Mouse (Mus musculus) left cerebral cortex, postnatal 10 days (tissue): Measurements from ENCODE around the gene C1ql1. TPM values are rescaled to one million over a fixed set of nuclear protein-coding genes. Genes with fewer than 3 reads are reported as not detected.
"Not testable (repeated sequence)": the region's sequence is repeated elsewhere in the genome, so short reads cannot be mapped to it uniquely, and the experiment has no call there.

Experiments
- DNase-seq, 2 experiments: peaks; one replicate each; pipeline ENCODE4 v3.0.0; 2021 to 2022; ENCODE audit warnings: low spot score in 2 of 2, mixed read lengths in 1 of 2; ENCODE audit errors: extremely low spot score in 1 of 2
- intact Hi-C: fragments of 180-260 bp; cut with DNase I; formaldehyde crosslinking; loops from one replicate; pipeline ENCODE4 v1.15.1; 2025
- total RNA-seq, 2 experiments: library from RNA; stranded (reverse); gene quantifications; 2 replicates each; pipeline ENCODE4 v1.2.3; 2021

Gene C1ql1
- total RNA-seq = 10 to 100 TPM; 19.7 to 23.9 TPM

GRCm38 (mm10) chr11:102946265-102946991, at the start of gene C1ql1:
Gene C1ql1, minus strand, starts transcription at chr11:102946688.
- intact Hi-C loops = loop anchor here (5.0 kb wide), 1 partner anchor 46 kb away; no protein-coding TSS in a partner anchor
- peak; percentile 50 to 90 for DNase-seq

GRCm38 (mm10) chr11:102994952-102995351, 48.5 kb upstream of the C1ql1 start:
- intact Hi-C loops = loop anchor here (5.0 kb wide), 1 partner anchor 48 kb away; the partner anchor contains the start of gene C1ql1
- no peak for DNase-seq

DNA sequence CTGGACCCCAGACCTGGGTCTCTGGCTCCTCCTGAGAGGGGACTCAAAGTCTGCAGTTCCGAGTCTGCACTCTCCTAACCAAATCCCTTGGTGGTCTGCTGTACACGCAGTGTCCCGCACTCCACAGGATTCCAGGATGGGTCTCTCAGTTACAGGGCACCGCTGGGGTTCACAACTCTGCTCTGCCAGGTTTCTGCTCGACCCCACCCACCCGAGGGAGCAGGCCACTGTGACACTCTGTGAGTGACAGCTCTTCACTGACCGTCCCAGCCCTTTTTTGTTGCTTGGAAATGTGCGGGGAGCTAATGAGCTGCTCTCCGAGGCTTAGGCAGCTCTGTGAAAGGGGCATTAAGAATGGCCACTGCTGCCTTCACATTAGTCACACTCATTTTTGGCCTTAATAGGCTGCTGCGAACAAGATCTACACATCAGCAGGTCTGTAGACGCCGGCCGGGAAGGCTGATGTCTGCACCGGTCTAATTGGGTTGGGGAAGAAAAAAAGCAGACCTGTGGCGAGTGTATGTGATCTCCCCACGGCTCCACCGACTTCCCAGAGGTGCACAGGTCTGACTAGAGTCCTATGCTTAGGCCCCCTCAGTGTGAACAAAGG, 47.0 kb upstream of the C1ql1 start:
- DNase-seq = no peak
- intact Hi-C loops = loop anchor here (2.0 to 5.0 kb wide), 2 partner anchors 46 to 93 kb away; partner anchors contain the start of genes C1ql1 and Gfap

DNA sequence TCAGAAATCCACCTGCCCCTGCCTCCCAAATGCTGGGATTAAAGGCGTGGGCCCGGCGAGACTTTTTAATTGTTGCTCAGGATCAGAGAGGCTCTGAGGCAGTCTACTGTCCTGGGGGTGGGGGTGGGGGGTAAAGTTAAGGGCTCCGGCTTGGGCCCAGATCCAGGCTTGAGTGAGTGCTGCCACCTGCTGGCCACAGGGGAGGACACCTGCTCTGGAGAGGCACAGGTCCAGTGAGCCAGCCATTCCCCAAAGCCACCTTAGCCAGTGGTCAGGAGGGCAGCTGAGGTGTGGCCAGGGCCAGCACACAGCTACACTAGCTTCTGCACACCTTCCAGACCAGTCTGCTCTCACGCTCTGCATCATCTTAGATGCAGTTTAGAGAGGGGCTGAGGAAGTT, 46.5 kb upstream of the C1ql1 start:
- peak in 1 of 2 experiments; percentile 83 for DNase-seq
- intact Hi-C loops = loop anchor here (2.0 to 5.0 kb wide), 2 partner anchors 46 to 92 kb away; partner anchors contain the start of genes C1ql1 and Gfap

DNA sequence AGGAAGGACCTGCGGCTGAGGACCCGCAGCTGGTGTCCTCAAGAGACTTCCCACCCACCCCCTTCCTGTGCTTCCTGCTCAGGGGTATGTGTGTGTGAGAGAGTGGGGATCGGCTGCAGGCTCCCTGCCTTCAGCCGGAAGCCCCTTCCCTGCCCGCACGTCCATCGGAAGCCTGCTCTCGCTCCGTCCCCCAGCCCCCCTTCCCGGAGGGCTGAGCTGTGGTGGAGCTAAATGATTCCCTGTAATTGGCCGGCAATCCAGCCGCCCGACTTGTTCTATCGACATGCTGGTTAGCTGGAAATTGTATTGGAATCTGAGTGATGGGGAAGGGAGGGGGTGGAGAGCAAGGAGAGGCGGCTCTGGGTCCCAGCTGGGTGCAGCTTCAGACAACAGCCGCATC, 45.2 kb upstream of the C1ql1 start:
- DNase-seq = peak in 1 of 2 experiments; percentile 61
- intact Hi-C loops = loop anchor here (2.0 to 5.0 kb wide), 2 partner anchors 44 to 91 kb away; partner anchors contain the start of genes C1ql1 and Gfap

GRCm38 (mm10) chr11:102990152-102990663, 43.7 kb upstream of the C1ql1 start:
- intact Hi-C loops = loop anchor here (5.0 kb wide), 1 partner anchor 43 kb away; the partner anchor contains the start of gene C1ql1
- DNase-seq = peak in 1 of 2 experiments; percentile 64

GRCm38 (mm10) chr11:102989641-102990151, 43.2 kb upstream of the C1ql1 start:
- intact Hi-C loops = loop anchor here (5.0 kb wide), 1 partner anchor 42 kb away; the partner anchor contains the start of gene C1ql1

GRCm38 (mm10) chr11:102985160-102985559, 38.7 kb upstream of the C1ql1 start:
- DNase-seq = no peak
- intact Hi-C loops = no loop called here

More at GRCm38 (mm10) chr11:102989641-102990151, 43.2 kb upstream of the C1ql1 start:
- DNase-seq = no peak

DNA sequence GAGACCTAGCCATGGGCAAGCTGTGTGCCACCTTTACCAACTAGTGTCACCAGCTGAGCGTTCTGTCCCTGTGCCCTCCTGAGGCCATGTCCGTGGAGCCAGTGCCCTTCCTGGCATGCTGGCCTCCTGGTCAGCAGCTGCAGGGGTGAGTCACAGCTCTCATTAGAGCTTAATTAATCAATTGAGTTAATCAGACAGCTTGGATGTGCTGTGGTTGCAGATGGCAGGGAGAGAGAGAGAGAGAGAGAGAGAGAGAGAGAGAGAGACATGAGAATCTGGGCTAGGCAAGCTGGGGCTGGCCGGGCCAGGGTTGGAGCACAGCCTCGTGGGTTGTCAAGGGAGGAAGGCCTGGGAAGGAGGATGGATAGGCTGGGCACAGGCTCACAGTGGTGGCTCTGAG, 38.1 kb upstream of the C1ql1 start:
- DNase-seq = no peak
- intact Hi-C loops = no loop called here

GRCm38 (mm10) chr11:102984086-102984485, 37.6 kb upstream of the C1ql1 start:
- no peak for DNase-seq
- intact Hi-C loops = no loop called here

DNA sequence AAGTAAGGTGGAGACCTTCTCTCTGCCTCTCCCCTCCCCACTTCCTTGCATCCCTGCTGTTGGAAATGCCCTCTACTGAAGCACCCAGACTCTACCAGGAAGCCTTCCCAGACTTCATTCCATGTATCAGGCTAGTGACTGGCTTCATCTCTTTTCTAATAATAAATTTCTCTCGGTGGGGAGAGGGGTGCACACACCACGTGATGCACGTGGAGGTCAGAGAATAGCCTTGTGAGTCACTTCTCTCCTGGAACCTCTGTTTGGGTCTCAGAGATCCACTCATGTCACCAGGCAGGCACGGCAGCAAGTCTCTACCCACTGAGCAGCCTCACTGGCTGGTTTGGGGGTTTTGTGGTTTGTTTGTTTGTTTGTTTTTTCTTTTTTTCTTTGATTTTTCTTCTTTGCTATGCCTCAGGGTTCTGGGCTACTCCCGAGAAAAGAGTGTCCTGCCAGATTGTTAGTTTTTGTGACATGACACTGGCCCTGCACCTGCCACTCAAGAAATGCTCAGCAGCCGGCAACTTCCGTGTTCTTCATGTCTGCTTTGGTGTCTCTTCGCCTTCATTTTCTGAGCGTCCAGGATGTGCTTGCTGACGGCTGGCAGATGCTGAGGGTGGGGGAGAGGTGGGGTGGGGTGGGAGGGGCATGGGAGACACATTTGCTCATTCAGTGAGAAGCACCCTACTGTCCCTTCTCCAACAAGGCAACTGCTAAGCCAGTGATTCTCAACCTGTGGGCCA, 34.8 kb upstream of the C1ql1 start:
- no peak for DNase-seq
- intact Hi-C loops = no loop called here

DNA sequence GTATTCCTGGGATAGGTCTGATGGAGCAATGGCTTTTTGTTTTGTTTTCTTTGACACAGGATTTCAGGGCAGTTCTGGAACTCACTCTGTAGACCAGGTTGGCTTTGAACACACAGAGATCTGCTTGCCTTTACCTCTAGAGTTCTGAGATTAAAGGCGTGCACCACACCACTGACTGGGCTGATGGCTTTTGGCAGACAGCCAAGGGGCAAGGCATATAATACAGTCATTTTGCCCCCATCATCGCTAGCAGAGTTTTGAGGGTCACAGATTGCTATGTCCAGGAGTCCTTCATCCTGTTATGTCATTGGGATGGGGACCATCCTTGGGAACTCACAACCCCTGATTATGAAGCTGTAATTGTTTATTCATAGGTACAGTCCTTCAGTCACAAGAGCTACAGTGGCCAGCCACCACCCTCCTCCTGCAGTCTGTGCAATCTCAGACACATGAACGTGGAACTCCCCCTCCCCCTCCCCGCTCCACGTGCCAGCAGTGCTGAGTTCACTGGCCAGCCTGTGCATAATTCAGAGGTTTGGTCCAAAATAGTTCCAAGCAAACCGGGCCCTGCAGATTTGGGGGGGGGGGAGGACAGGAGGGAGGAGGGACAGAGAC, 31.7 kb upstream of the C1ql1 start:
- DNase-seq = peak in 1 of 2 experiments; percentile 58
- intact Hi-C loops = no loop called here

DNA sequence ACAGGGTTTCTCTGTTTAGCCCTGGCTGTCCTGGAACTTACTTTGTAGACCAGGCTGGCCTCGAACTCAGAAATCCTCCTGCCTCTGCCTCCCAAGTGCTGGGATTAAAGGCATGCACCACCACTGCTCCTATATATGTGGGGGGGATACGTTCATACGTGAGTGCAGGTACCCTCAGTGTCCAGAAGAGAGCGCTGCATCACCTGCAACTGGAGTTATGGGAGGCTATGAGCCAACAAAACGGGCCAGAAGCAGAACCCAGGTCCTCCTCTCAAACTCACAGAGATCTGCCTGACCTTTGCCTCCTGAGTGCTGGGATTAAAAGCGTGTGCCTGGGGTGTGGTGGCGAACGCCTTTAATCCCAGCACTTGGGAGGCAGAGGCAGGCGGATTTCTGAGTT, 29.5 kb upstream of the C1ql1 start:
- intact Hi-C loops, DNase-seq: not testable (repeated sequence)

DNA sequence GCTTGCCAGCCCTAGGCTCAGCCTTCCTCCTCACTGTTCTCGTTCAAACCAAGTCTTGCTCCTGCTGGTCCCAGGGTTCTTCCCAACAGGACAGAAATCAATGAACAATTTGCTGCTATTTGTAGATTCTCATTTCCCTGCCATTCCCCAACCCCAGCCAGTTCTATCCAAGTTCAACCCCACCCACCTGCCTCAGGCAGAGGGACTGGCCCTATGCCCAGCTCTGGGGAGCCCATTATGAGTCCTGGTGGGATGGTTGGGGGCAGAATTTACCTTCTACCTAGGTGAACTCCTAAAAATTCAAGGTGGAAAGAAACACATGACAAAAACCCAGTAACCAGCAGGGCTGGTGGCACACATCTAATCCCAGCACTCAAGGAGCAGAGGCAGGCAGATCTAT, 25.8 kb upstream of the C1ql1 start:
- intact Hi-C loops = no loop called here
- DNase-seq = no peak

- DNase-seq = peak in 1 of 2 experiments; percentile 32
- intact Hi-C loops = no loop called here
These were observed 25.1 kb upstream of the C1ql1 start for GRCm38 (mm10) chr11:102971604-102972003.

DNA sequence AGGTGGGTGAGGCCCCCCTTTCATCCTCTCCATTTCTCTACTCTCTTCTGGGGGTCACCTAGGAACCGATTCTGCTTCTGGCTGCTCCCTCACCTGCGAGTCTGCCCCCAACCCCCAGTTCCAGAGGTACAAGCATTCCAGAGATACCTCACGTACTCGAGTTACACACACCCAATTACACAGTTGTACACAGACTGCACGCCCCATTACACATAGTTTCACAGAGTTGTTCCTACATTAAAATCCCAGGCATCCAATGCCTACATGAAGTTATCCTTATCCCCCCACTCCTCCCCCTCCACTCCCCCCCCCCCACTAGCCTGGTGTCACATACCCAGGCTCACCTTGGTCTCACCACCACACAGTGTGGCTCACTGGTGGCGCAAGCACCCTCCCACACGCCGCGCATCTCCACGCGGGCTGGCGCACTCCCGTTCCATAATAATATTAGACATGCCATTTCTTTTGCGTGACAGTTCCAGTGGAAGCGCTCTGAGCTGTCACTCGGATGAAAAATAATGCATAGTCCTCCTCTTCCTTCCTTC, 18.1 kb upstream of the C1ql1 start:
- DNase-seq = no peak
- intact Hi-C loops = no loop called here

DNA sequence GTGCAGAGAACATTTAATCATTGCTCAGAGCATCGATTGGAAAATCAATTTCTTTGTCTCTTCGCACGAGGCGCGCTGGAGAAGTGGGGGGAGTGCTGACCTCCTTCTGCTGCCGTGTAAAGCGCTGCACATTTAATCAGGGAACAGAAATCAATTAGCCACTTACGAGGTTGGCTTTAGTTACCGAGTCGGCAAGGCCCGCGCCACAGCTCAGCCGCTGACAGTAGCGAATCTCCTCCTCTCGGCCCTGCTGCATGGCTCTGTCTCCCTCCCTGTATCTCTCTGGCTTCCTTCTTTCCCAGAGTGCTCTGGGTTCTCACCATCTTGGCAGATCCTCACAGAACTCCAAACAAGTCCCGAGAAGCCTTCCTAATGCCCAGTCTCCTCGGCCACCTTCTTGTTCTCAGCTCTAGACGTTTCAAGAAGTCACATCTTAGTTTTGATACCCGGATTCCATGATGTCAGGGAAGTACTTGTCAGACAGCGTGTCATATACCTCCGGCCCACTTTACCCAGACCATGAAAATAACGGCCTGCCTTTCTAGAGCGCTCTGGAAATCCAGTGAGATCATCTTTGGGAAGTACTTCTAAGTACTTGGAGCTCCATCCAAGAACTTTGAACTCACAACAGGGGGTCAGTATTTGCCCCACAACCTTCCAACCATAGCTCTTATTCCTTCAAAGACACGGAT, 17.5 kb upstream of the C1ql1 start:
- intact Hi-C loops = no loop called here

More for the DNA sequence above, 17.5 kb upstream of the C1ql1 start:
- DNase-seq = no peak
